Mouse (Mus musculus): ENCODE results near the gene Ap3s2. TPM values are rescaled to one million over a fixed set of nuclear protein-coding genes. Genes with fewer than 3 reads are reported as not detected.
A peak's percentile ranks its signal among the peaks of the same experiment; 100 is the strongest.

The Ap3s2 gene
- total RNA-seq, 1 experiment from 2014 or later = 8.4 TPM

DNA sequence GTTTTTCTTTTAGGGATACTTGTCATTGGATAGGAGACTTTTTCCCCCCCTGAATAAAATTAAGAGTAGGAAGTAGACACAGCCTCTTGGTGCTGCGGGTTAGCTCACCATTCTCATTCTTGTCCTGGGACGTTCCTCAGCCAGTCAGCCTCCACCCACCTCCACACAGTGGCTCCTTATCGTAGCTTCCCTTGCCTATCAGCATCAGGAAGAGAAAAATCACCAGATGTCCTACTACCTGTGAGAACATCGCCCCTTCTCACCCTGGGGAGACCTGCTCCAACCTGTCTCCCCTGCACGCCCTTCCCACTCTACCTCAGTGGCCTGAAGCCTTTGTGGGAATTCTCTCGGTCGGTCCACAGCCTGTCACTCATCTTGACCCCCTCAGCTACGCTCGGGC, 59.6 kb downstream of the Ap3s2 start, which contains the start of gene Anpep:
Gene Anpep, minus strand, starts transcription at position 249 of the 400 bp plus-strand sequence.
- no peak for ATAC-seq (replicated peaks in 1 of 2; ENCODE audit: insufficient read depth in 1 of 2, low FRiP score in 2 of 2, low TSS enrichment in 1 of 2, low read depth in 1 of 2, poor library complexity in 2 of 2, severe bottlenecking in 2 of 2)

- no peak; a peak in 1 of 4 replicates for ATAC-seq (replicated peaks in 1 of 2; ENCODE audit: insufficient read depth in 1 of 2, low FRiP score in 2 of 2, low TSS enrichment in 1 of 2, low read depth in 1 of 2, poor library complexity in 2 of 2, severe bottlenecking in 2 of 2)
Observed at GRCm38 (mm10) chr7:79858956-79859630, 61.4 kb downstream of the Ap3s2 start.

GRCm38 (mm10) chr7:79858202-79858934, 62.1 kb downstream of the Ap3s2 start:
- ATAC-seq (replicated peaks in 1 of 2; ENCODE audit: insufficient read depth in 1 of 2, low FRiP score in 2 of 2, low TSS enrichment in 1 of 2, low read depth in 1 of 2, poor library complexity in 2 of 2, severe bottlenecking in 2 of 2) = 0 out of 4 replicates have a peak, but pooled peaks of 1 of the 2 experiments have one; percentile 17

GRCm38 (mm10) chr7:79856305-79856704, 64.1 kb downstream of the Ap3s2 start:
- no peak for ATAC-seq (replicated peaks in 1 of 2; ENCODE audit: insufficient read depth in 1 of 2, low FRiP score in 2 of 2, low TSS enrichment in 1 of 2, low read depth in 1 of 2, poor library complexity in 2 of 2, severe bottlenecking in 2 of 2)

DNA sequence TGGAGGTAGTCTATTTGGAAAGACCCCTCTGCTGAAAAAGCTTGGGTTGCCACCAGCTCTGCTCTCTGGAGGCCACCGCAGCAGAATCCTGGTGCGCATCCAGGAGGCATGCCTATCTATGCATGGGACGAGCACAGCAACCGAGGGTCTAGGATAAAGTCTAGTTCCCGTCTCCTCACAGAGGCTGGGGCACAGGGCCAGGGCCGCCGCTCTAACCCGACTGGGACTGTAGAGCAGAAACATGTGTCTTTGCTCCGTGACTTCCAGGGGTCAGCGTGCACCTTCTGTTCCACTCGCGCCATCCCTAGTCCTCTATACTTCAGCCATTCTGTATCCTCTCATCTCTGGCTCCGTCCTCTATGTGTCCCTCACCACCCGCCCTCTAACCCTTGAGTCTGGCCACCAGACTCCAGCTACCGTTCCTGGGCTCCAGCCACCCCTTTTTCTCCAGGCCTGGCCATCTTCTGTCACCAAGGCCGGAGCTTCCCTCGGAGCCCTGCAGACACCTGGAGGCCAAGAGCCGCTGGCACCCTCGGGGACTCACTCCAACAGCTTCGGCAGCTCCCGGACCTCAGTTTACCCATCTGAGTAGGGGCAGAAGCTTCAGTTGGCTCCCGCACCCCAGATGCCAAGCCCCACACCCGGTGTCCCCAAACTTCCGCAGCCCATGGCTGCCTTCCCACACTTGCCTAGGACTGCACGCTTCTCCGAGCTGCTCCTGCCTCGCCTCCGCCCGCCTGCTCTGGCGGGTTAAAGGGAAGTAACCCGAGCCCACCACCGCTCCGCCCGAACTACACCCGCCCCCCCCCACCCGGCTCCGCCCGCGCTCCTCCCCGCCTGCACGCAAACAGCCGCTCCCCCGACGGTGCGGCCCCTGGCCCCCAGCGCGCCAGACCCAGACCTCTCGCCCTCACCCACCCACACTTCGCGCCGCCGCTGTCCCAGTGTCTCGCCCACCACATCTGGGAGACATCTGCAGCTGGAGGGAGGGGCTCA, 72.7 kb downstream of the Ap3s2 start:
- ATAC-seq (replicated peaks in 1 of 2; ENCODE audit: insufficient read depth in 1 of 2, low FRiP score in 2 of 2, low TSS enrichment in 1 of 2, low read depth in 1 of 2, poor library complexity in 2 of 2, severe bottlenecking in 2 of 2) = peak; percentile 77

- no peak for ATAC-seq (replicated peaks in 1 of 2; ENCODE audit: insufficient read depth in 1 of 2, low FRiP score in 2 of 2, low TSS enrichment in 1 of 2, low read depth in 1 of 2, poor library complexity in 2 of 2, severe bottlenecking in 2 of 2)
Observed at GRCm38 (mm10) chr7:79846342-79846741, 74.1 kb downstream of the Ap3s2 start.

DNA sequence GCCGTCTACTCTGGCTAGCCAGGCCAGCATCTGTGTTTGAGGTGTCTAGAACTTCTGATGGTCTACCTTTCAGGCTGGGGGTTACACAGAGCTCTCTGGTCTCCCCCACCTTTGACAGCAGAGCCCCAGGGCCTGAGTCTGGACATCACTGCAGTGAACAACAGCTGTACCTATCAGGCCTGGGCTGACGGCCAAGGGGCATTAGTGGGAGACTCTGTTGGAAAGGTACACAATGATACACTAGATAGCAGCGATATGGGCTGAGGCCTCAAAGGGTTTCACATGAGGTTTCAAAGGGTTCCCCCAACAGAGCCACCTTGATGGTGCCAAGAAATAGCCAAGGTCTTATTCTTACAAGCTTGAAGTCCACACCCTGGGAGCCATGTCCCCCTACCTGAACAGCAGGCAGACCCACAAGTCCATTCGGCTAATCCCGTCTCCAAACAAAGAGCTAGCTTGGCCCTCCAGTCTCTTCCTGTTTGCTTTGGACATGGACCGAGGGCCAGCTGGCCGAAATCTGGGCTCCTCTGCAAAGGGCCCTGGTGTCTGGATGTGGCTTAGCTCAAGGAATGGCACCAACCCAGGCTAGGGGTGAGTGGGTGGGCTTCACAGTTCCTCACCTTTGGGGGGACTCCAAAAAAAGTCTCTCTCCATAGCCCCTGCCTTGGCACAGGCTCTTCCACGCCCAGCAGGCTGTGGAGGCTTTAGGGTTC, 76.2 kb downstream of the Ap3s2 start:
- ATAC-seq (replicated peaks in 1 of 2; ENCODE audit: insufficient read depth in 1 of 2, low FRiP score in 2 of 2, low TSS enrichment in 1 of 2, low read depth in 1 of 2, poor library complexity in 2 of 2, severe bottlenecking in 2 of 2) = no peak

DNA sequence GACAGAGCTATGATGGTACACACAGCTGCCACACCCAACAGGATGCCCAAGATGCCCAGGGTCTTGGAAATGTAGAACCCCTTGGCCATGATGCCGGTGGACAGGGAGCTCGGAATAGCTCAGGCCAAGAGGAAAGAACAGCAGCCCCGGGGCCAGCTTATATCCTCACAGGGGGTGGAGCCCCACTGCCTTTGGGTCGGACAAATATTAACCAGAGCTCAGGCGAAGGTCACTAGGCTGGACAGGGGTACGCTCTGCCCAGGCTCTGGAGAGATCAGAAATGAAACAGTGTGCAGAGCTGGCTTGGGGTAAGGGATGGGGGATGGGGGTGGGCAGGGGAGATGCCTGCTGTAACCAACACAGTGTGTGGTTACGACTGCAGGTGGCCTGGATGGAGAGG, 78.3 kb downstream of the Ap3s2 start:
- no peak for ATAC-seq (replicated peaks in 1 of 2; ENCODE audit: insufficient read depth in 1 of 2, low FRiP score in 2 of 2, low TSS enrichment in 1 of 2, low read depth in 1 of 2, poor library complexity in 2 of 2, severe bottlenecking in 2 of 2)

GRCm38 (mm10) chr7:79837247-79837646, 83.2 kb downstream of the Ap3s2 start:
- ATAC-seq (replicated peaks in 1 of 2; ENCODE audit: insufficient read depth in 1 of 2, low FRiP score in 2 of 2, low TSS enrichment in 1 of 2, low read depth in 1 of 2, poor library complexity in 2 of 2, severe bottlenecking in 2 of 2) = no peak

DNA sequence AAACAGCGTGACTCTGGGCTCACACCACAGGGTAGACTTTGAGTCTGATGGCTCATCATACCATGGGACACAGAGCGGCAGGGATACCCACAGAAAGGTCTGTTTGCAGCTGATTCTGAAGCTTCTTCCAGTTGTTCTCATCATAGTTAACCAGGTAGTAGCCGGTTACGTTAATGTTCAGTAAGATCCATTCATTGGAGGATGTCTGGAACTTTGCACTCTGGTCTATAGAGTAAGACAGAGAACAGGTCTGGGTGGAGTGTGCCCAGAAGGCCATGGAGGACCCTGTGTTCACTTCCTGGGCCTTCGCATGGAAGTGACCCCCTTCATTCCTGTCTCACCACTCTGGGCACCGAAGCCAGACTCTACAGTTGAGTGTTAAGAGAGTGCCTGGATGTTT, 85.3 kb downstream of the Ap3s2 start:
- ATAC-seq (replicated peaks in 1 of 2; ENCODE audit: insufficient read depth in 1 of 2, low FRiP score in 2 of 2, low TSS enrichment in 1 of 2, low read depth in 1 of 2, poor library complexity in 2 of 2, severe bottlenecking in 2 of 2) = no peak

DNA sequence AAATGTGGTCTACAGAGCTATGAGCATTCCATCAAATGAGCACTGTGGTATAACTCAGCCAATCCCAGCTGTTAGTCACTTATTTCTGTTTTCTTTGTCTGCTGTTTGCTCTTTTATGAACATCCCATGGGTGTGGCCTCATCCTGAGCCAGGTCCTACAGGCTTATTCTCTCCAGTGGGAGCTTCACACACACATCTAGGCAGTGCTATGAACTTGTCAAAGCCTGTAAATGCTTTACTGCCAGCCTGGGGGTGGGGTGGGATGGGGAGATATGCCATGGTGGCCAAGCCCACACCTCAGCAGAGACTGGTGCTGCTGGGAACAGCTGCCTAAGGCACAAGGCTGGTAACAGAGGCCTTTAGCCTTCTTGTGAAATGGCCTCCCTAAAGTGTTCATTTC, 87.5 kb downstream of the Ap3s2 start:
- no peak for ATAC-seq (replicated peaks in 1 of 2; ENCODE audit: insufficient read depth in 1 of 2, low FRiP score in 2 of 2, low TSS enrichment in 1 of 2, low read depth in 1 of 2, poor library complexity in 2 of 2, severe bottlenecking in 2 of 2)

DNA sequence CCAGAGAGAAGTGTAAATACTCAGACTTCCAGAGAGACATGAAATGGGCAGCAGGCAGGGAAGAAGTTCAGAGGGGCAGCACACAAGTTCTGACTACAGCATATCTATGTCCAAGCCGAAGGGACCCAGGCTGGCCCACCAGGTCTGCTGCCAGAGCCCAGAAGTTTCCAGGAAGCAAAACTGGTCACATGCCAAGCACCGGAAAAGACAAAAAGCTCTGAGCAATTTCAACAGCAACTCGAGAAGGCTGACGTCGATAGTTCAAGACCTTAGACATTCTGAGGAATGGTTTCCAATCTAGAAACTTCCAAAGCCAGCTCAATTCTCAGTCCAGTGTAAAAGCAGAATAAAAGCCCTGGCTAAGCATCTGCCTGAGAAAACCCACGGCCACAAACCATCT, 88.9 kb downstream of the Ap3s2 start:
- ATAC-seq (replicated peaks in 1 of 2; ENCODE audit: insufficient read depth in 1 of 2, low FRiP score in 2 of 2, low TSS enrichment in 1 of 2, low read depth in 1 of 2, poor library complexity in 2 of 2, severe bottlenecking in 2 of 2) = no peak

DNA sequence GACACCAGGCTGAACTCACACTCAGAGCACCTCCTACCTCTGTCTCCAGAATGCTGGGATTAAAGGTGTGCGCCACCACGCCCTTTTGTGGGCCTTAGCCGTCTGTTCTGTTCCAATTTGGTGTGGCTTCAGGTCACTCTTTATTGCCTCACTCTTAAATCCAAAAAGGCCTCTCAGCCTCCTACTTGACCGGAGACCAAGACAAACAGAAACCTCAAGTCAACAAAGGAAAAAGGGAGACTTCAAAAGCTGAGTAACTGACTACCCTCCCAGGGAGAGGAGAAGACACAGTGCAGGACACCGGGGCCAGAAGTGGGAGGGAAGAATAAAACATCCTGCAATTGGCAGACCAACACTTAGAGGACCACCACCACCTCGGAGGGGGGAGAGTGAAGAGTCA, 89.3 kb downstream of the Ap3s2 start:
- no peak for ATAC-seq (replicated peaks in 1 of 2; ENCODE audit: insufficient read depth in 1 of 2, low FRiP score in 2 of 2, low TSS enrichment in 1 of 2, low read depth in 1 of 2, poor library complexity in 2 of 2, severe bottlenecking in 2 of 2)

DNA sequence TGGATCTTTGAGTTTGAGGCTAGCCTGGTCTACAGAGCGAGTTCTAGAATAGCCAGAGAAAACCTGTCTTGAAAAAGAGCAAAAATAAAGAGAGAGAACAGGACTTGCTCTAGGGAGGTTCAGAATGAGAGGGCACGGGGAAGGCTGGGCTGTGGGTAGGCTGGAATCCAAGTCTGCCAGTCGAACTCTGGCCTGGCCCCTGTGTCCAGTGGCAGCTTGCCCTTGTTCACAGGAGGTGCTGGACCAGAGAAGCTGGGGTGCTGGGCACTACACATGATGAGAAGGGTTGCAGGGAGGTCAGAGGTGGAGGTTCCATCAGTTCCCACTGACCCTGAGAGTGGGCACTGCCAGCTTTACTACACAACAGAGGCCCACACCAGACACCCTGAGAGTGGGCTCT, 92.1 kb downstream of the Ap3s2 start:
- no peak for ATAC-seq (replicated peaks in 1 of 2; ENCODE audit: insufficient read depth in 1 of 2, low FRiP score in 2 of 2, low TSS enrichment in 1 of 2, low read depth in 1 of 2, poor library complexity in 2 of 2, severe bottlenecking in 2 of 2)
